Mouse (Mus musculus) ES-Bruce4 (cell line): ENCODE results near the gene Map3k5.

Experiments
- CTCF ChIP-seq: IDR thresholded peaks from one replicate; pipeline ENCODE4 v1.8.1; 2011; ENCODE audit warnings: low read depth, low read length
- EP300 ChIP-seq: IDR thresholded peaks from 2 replicates; pipeline ENCODE4 v1.6.1; 2011; ENCODE audit warnings: low read depth, low read length; ENCODE audit not compliant: insufficient read depth

GRCm38 (mm10) chr10:20166797-20167196 is 232.5 kb downstream of the Map3k5 start:
- TF ChIP-seq EP300 (peak; percentile 20; the same call in 1 of the 2 replicates), CTCF (no peak)
